Mouse (Mus musculus) testis, adult 2 months (tissue): ENCODE data around the gene Fscn3. TPM values are rescaled to one million over a fixed set of nuclear protein-coding genes. Genes with fewer than 3 reads are reported as not detected.

ENCODE experiments used
- H3K27ac ChIP-seq: fragments of 200-500 bp; 2 replicates; pipeline ENCODE4 v1.5.1; 2012; ENCODE audit warnings: low read depth, low read length; ENCODE audit not compliant: control insufficient read depth, insufficient read depth
- H3K27me3 ChIP-seq: fragments of 200-500 bp; 2 replicates; pipeline ENCODE4 v1.6.1; 2012; ENCODE audit warnings: mild to moderate bottlenecking, low read length, moderate library complexity; ENCODE audit not compliant: control insufficient read depth, insufficient read depth
- H3K36me3 ChIP-seq: fragments of 200-500 bp; 2 replicates; pipeline ENCODE4 v1.6.1; 2012; ENCODE audit warnings: mild to moderate bottlenecking, low read length; ENCODE audit not compliant: control insufficient read depth, insufficient read depth
- H3K4me1 ChIP-seq: fragments of 200-500 bp; 2 replicates; pipeline ENCODE4 v1.6.1; 2012; ENCODE audit warnings: low read length; ENCODE audit not compliant: control insufficient read depth, insufficient read depth
- H3K4me3 ChIP-seq: fragments of 200-500 bp; 2 replicates; pipeline ENCODE4 v1.5.1; 2012; ENCODE audit warnings: low read depth, mild to moderate bottlenecking, low read length, moderate library complexity, mixed read lengths; ENCODE audit not compliant: control insufficient read depth
- CTCF ChIP-seq: fragments of 200-500 bp; IDR thresholded peaks from 2 replicates; pipeline ENCODE4 v1.5.1; 2012; ENCODE audit warnings: low read depth, mild to moderate bottlenecking, inconsistent platforms, low read length, moderate library complexity; ENCODE audit not compliant: control insufficient read depth, insufficient read depth, insufficient replicate concordance
- POLR2A ChIP-seq: fragments of 200-500 bp; IDR thresholded peaks from 2 replicates; pipeline ENCODE4 v1.6.1; 2012; ENCODE audit warnings: low read depth, mild to moderate bottlenecking, inconsistent platforms, low read length, moderate library complexity; ENCODE audit not compliant: control insufficient read depth
- polyA plus RNA-seq: library from polyadenylated mRNA; depleted of rRNA; stranded (reverse); fragments of >200 nt; gene quantifications from 2 replicates; pipeline ENCODE4 v1.2.3, GENCODE M21; 2012

The Fscn3 gene
- polyA plus RNA-seq, 1 experiment: 451 TPM

- Histone ChIP-seq H3K4me3 (no peak overlapping the region), H3K27me3 (peaks cover 2% of the 10 kb centered on the region; the same call in 1 of the 2 replicates), H3K4me1 (peaks cover 9% of the 10 kb centered on the region), H3K36me3 (no peaks in the 10 kb centered on the region), H3K27ac (no peak overlapping the region)
- TF ChIP-seq POLR2A (no peak), CTCF (no peak)
These were observed 28.9 kb upstream of the Fscn3 start for GRCm38 (mm10) chr6:28398726-28399125.

- Histone ChIP-seq H3K4me3 (no peak overlapping the region), H3K27me3 (peaks cover 2% of the 10 kb centered on the region; the same call in 1 of the 2 replicates)
These were observed 27.8 kb upstream of the Fscn3 start for GRCm38 (mm10) chr6:28399791-28400190.

GRCm38 (mm10) chr6:28410053-28410452 lies 17.5 kb upstream of the Fscn3 start:
- TF ChIP-seq POLR2A: no peak
- no peak for TF ChIP-seq CTCF
- Histone ChIP-seq H3K4me3 (no peak overlapping the region), H3K27ac (no peak overlapping the region), H3K4me1 (no peaks in the 10 kb centered on the region), H3K27me3 (no peaks in the 10 kb centered on the region), H3K36me3 (no peaks in the 10 kb centered on the region)

More at GRCm38 (mm10) chr6:28399791-28400190, 27.8 kb upstream of the Fscn3 start:
- Histone ChIP-seq H3K4me1 (peaks cover 9% of the 10 kb centered on the region), H3K36me3 (no peaks in the 10 kb centered on the region), H3K27ac (no peak overlapping the region)
- TF ChIP-seq POLR2A (no peak), CTCF (no peak; the same call in 1 of the 2 replicates)

GRCm38 (mm10) chr6:28411236-28411635 lies 16.4 kb upstream of the Fscn3 start:
- Histone ChIP-seq H3K27ac (no peak overlapping the region), H3K4me3 (no peak overlapping the region), H3K36me3 (peaks cover 1% of the 10 kb centered on the region; the same call in 1 of the 2 replicates), H3K27me3 (no peaks in the 10 kb centered on the region), H3K4me1 (no peaks in the 10 kb centered on the region)
- TF ChIP-seq CTCF (no peak), POLR2A (no peak)

GRCm38 (mm10) chr6:28416981-28417380 lies 10.6 kb upstream of the Fscn3 start:
- H3K4me3 ChIP-seq: no peak overlapping the region
- H3K4me1 ChIP-seq: peaks cover 17% of the 10 kb centered on the region
- H3K27me3 ChIP-seq: no peaks in the 10 kb centered on the region
- TF ChIP-seq POLR2A (no peak), CTCF (no peak)
- no peak overlapping the region for H3K27ac ChIP-seq
- H3K36me3 ChIP-seq: peaks cover 1% of the 10 kb centered on the region; the same call in 1 of the 2 replicates

GRCm38 (mm10) chr6:28418449-28418848 lies 9.1 kb upstream of the Fscn3 start:
- peak overlapping the region; percentile 0 for H3K4me3 ChIP-seq
- H3K36me3 ChIP-seq: peaks cover 1% of the 10 kb centered on the region; the same call in 1 of the 2 replicates

GRCm38 (mm10) chr6:28419673-28420072 lies 7.9 kb upstream of the Fscn3 start:
- Histone ChIP-seq H3K27ac (no peak overlapping the region; the same call in 1 of the 2 replicates), H3K27me3 (no peaks in the 10 kb centered on the region), H3K4me1 (peaks cover 20% of the 10 kb centered on the region), H3K36me3 (peaks cover 1% of the 10 kb centered on the region; the same call in 1 of the 2 replicates), H3K4me3 (peak overlapping the region; percentile 92)
- TF ChIP-seq POLR2A (no peak), CTCF (no peak)

More at GRCm38 (mm10) chr6:28418449-28418848, 9.1 kb upstream of the Fscn3 start:
- TF ChIP-seq CTCF (no peak), POLR2A (no peak)
- Histone ChIP-seq H3K4me1 (peaks cover 20% of the 10 kb centered on the region), H3K27ac (no peak overlapping the region), H3K27me3 (no peaks in the 10 kb centered on the region)

GRCm38 (mm10) chr6:28420361-28420760 lies 7.2 kb upstream of the Fscn3 start:
- peaks cover 1% of the 10 kb centered on the region; the same call in 1 of the 2 replicates for H3K36me3 ChIP-seq
- H3K27ac ChIP-seq: no peak overlapping the region
- no peaks in the 10 kb centered on the region for H3K27me3 ChIP-seq
- H3K4me3 ChIP-seq: peak overlapping the region; percentile 92
- peaks cover 20% of the 10 kb centered on the region for H3K4me1 ChIP-seq
- TF ChIP-seq POLR2A (no peak), CTCF (no peak)
